Mouse (Mus musculus) forebrain, embryonic 14.5 days (tissue): Measurements from ENCODE around the gene Ston2. TPM values are rescaled to one million over a fixed set of nuclear protein-coding genes. Genes with fewer than 3 reads are reported as not detected.

ENCODE experiments used
- ATAC-seq: fragments of 200-750 bp; cut with Nextera tagmentation; 2 replicates; pipeline ENCODE4 v1.8.0; 2017; ENCODE audit warnings: mild to moderate bottlenecking, moderate library complexity
- DNase-seq: peaks from one replicate; pipeline ENCODE4 v3.0.0-alpha.2; 2015; ENCODE audit warnings: low spot score
- H3K27ac ChIP-seq: fragments of 300-500 bp; sonication (generic); 2 replicates; pipeline ENCODE4 v1.5.1; 2014; ENCODE audit warnings: low read depth, mild to moderate bottlenecking, control low read depth, low read length, moderate library complexity
- H3K27me3 ChIP-seq: fragments of 300-500 bp; sonication (generic); replicated peaks from 2 replicates; pipeline ENCODE4 v1.6.1; 2014; ENCODE audit warnings: low read length, control low read depth, mixed read lengths; ENCODE audit not compliant: control insufficient read depth, insufficient read depth
- H3K36me3 ChIP-seq: fragments of 300-500 bp; sonication (generic); 2 replicates; pipeline ENCODE4 v1.6.1; 2014; ENCODE audit warnings: low read length, control low read depth; ENCODE audit not compliant: control insufficient read depth, insufficient read depth
- H3K4me1 ChIP-seq: fragments of 300-500 bp; sonication (generic); 2 replicates; pipeline ENCODE4 v1.6.1; 2014; ENCODE audit warnings: antibody characterized with exemption, low read length, control low read depth; ENCODE audit not compliant: control insufficient read depth, insufficient read depth
- H3K4me2 ChIP-seq: fragments of 300-500 bp; sonication (generic); 2 replicates; pipeline ENCODE4 v1.6.1; 2014; ENCODE audit warnings: mild to moderate bottlenecking, control low read depth, low read length
- H3K4me3 ChIP-seq: fragments of 300-500 bp; sonication (generic); 2 replicates; pipeline ENCODE4 v1.5.1; 2014; ENCODE audit warnings: low read depth, low read length, control low read depth
- H3K9ac ChIP-seq: fragments of 300-500 bp; sonication (generic); 2 replicates; pipeline ENCODE4 v1.6.1; 2014; ENCODE audit warnings: mild to moderate bottlenecking, low read length, control low read depth, moderate library complexity
- H3K9me3 ChIP-seq: fragments of 300-500 bp; sonication (generic); replicated peaks from 2 replicates; pipeline ENCODE4 v1.6.1; 2016; ENCODE audit warnings: low read length, control low read depth, mixed read lengths; ENCODE audit not compliant: control insufficient read depth
- WGBS: fragments of 180-500 bp; shearing (Covaris S2); extraction: QIAGEN DNeasy Blood & Tissue Kit; methylation state at CpG from one replicate; pipeline ENCODE4 v1.1.7; 2014; 5-methylcytosine and 5-hydroxymethylcytosine counted together
- polyA plus RNA-seq: library from polyadenylated mRNA; unstranded; fragments of >200 nt; fragmentation: Nextera tagmentation; extraction: Ambion mirVana; gene quantifications from 2 replicates; pipeline ENCODE4 v1.2.1, GENCODE M21; 2014

Gene Ston2
- polyA plus RNA-seq, 1 experiment from 2014 or later: 5.6 TPM

DNA sequence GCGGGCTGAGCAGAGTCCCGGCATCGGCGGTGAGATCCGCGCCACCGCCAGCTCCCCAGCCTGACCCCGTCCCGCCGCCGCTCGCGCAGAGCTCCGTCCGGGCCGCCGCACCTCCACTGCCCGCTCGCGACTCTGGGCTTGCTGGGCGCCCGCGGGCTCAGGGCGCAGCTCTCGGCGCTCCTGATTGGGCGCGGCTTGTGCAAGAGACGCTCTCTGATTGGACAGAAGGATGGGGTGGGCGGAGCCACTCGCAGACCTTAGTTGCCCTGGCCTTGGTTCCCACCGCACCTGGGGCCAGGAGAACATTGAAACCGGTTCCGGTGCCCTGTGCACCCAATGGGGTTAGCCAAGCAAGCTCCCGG is 9.2 kb downstream of the Ston2 start:
- DNase-seq (peak; percentile 89), ATAC-seq (peak; percentile 97)
- H3K27ac ChIP-seq: peak overlapping the region; percentile 49; the same call in 1 of the 2 replicates

GRCm38 (mm10) chr12:91778211-91779003 is 9.8 kb downstream of the Ston2 start:
- Histone ChIP-seq H3K4me1 (0 out of 2 replicates have a peak, but pooled peaks cover 9% of the 10 kb centered on the region), H3K9ac (peak overlapping the region; percentile 69), H3K27me3 (no peaks in the 10 kb centered on the region), H3K4me2 (peak overlapping the region; percentile 95), H3K27ac (peak overlapping the region; percentile 49; the same call in 1 of the 2 replicates), H3K9me3 (no peaks in the 10 kb centered on the region), H3K36me3 (no peaks in the 10 kb centered on the region), H3K4me3 (peak overlapping the region; percentile 79)
- 1% methylated on average over 48 of the region's 51 CpGs for WGBS
- peak; percentile 88 for ATAC-seq
- DNase-seq: peak; percentile 68

More for the DNA sequence above, 9.2 kb downstream of the Ston2 start:
- Histone ChIP-seq H3K9ac (peak overlapping the region; percentile 69), H3K27me3 (no peaks in the 10 kb centered on the region), H3K4me1 (0 out of 2 replicates have a peak, but pooled peaks cover 9% of the 10 kb centered on the region), H3K36me3 (no peaks in the 10 kb centered on the region), H3K4me3 (peak overlapping the region; percentile 79), H3K9me3 (no peaks in the 10 kb centered on the region), H3K4me2 (peak overlapping the region; percentile 95)
- WGBS: 1% methylated on average over 34 of the region's 35 CpGs

GRCm38 (mm10) chr12:91776342-91776741 is 11.8 kb downstream of the Ston2 start:
- Histone ChIP-seq H3K27me3 (no peaks in the 10 kb centered on the region), H3K27ac (no peak overlapping the region), H3K9ac (no peak overlapping the region), H3K4me3 (no peak overlapping the region), H3K4me1 (0 out of 2 replicates have a peak, but pooled peaks cover 9% of the 10 kb centered on the region), H3K9me3 (no peaks in the 10 kb centered on the region), H3K36me3 (no peaks in the 10 kb centered on the region), H3K4me2 (no peak overlapping the region)
- 92% methylated on average over 5 of the region's 5 CpGs for WGBS
- ATAC-seq (no peak), DNase-seq (no peak)

- Histone ChIP-seq H3K36me3 (no peaks in the 10 kb centered on the region), H3K27ac (no peak overlapping the region), H3K9ac (no peak overlapping the region), H3K4me1 (0 out of 2 replicates have a peak, but pooled peaks cover 9% of the 10 kb centered on the region), H3K9me3 (no peaks in the 10 kb centered on the region), H3K4me2 (no peak overlapping the region), H3K4me3 (no peak overlapping the region), H3K27me3 (no peaks in the 10 kb centered on the region)
- WGBS: 70% methylated on average over 8 of the region's 8 CpGs
- DNase-seq (no peak), ATAC-seq (no peak)
Observed at GRCm38 (mm10) chr12:91774811-91775284, 13.3 kb downstream of the Ston2 start.

DNA sequence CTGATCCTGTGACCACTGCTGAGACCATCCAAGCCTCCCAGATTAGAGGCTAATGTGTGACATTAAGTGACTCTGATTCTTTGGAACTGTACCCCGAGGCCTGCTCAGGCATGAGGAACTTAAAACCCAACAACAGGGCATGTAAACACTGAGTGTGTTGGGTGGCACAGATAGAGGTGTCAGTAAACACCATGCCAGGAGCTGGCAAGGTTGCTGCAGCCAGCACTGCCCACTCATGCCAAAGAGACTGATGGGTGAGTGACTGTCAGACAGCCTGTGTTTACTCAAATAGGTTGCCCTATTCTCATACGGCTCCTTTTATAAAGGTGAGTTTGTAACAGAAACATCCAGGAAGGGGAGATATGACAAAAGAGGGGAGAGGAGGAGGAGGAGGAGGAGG is 19.3 kb downstream of the Ston2 start:
- ATAC-seq (no peak), DNase-seq (no peak)
- Histone ChIP-seq H3K27ac (no peak overlapping the region), H3K4me3 (no peak overlapping the region), H3K9ac (no peak overlapping the region), H3K27me3 (no peaks in the 10 kb centered on the region), H3K36me3 (no peaks in the 10 kb centered on the region), H3K4me2 (no peak overlapping the region), H3K9me3 (no peaks in the 10 kb centered on the region), H3K4me1 (peaks cover 8% of the 10 kb centered on the region)
- 79% methylated on average over 2 of the region's 2 CpGs for WGBS

DNA sequence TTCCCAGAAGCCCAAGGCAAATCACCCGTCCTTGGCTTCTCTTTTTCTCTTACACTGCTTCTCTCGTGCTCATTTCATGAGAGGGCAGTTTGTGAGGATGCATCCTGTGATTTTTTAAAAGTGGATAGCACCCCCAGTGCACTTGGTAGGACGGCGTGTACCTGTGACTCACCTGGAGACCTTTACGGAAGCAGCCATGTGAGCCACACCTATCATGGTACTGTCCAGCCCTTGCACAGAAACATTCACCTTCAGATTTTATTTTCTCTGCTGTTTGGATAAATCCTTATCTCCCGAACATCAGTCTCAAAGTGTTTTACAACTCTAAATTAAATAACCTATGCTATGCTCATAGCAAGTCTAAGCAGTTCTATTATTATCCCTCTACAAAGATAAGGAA is 20.0 kb downstream of the Ston2 start:
- Histone ChIP-seq H3K4me1 (peaks cover 8% of the 10 kb centered on the region), H3K27ac (no peak overlapping the region), H3K4me3 (no peak overlapping the region), H3K27me3 (no peaks in the 10 kb centered on the region), H3K9ac (no peak overlapping the region), H3K9me3 (no peaks in the 10 kb centered on the region), H3K4me2 (no peak overlapping the region), H3K36me3 (no peaks in the 10 kb centered on the region)
- DNase-seq (no peak), ATAC-seq (no peak)
- 86% methylated on average over 6 of the region's 6 CpGs for WGBS

- peaks cover 8% of the 10 kb centered on the region for H3K4me1 ChIP-seq
- no peak overlapping the region for H3K27ac ChIP-seq
- no peaks in the 10 kb centered on the region for H3K9me3 ChIP-seq
- ATAC-seq: peak; percentile 65
- H3K36me3 ChIP-seq: no peaks in the 10 kb centered on the region
- DNase-seq: peak; percentile 65
- H3K9ac ChIP-seq: peak overlapping the region; percentile 21; the same call in 1 of the 2 replicates
- no peaks in the 10 kb centered on the region for H3K27me3 ChIP-seq
- 51% methylated on average over 14 of the region's 14 CpGs for WGBS
- H3K4me2 ChIP-seq: 0 out of 2 replicates have a peak overlapping the region, but pooled peaks have one; percentile 14
- no peak overlapping the region for H3K4me3 ChIP-seq
Observed at GRCm38 (mm10) chr12:91766338-91767107, 21.7 kb downstream of the Ston2 start.

DNA sequence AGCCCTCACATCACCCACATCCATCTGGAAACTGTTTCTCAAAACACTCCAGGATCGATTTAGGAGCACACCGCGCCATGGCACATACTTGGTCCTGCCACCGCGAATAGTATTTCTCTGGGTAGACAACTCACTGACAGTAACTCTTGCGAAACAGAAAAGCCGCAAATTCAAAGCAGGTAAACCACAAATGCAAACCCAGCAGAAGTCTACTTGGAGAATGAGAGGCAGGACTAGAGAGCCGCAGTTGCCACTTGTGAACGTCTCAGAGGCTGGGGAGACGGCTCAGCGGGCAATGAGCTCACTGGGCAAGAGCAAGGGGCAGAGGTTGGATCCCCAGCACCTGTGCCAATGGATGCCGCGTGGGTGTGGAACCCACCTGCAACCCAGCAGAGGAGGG is 22.7 kb downstream of the Ston2 start:
- H3K36me3 ChIP-seq: no peaks in the 10 kb centered on the region
- peaks cover 8% of the 10 kb centered on the region for H3K4me1 ChIP-seq
- H3K4me3 ChIP-seq: no peak overlapping the region
- no peak for DNase-seq
- H3K27me3 ChIP-seq: no peaks in the 10 kb centered on the region
- no peak for ATAC-seq
- 75% methylated on average over 13 of the region's 13 CpGs for WGBS
- H3K4me2 ChIP-seq: no peak overlapping the region
- H3K9me3 ChIP-seq: no peaks in the 10 kb centered on the region
- H3K27ac ChIP-seq: no peak overlapping the region
- no peak overlapping the region for H3K9ac ChIP-seq
